Mouse (Mus musculus) bone marrow macrophage, adult 2 months (primary cell): ENCODE data around the gene Gan.

ENCODE experiments used
- CTCF ChIP-seq: IDR thresholded peaks from 2 replicates; pipeline ENCODE4 v1.5.1; 2012; ENCODE audit warnings: low read depth, mild to moderate bottlenecking, low read length, moderate library complexity
- POLR2A ChIP-seq: IDR thresholded peaks from 2 replicates; pipeline ENCODE4 v1.6.1; 2012; ENCODE audit warnings: mild to moderate bottlenecking, low read depth, low read length, borderline replicate concordance

GRCm38 (mm10) chr8:117240841-117241494 is 83.0 kb downstream of the Gan start:
- no peak for TF ChIP-seq CTCF
- TF ChIP-seq POLR2A = no peak
